Mouse (Mus musculus) activated CD4-positive, CD25-positive, alpha-beta regulatory T cell, adult 4 months (primary cell): ENCODE data around the gene Tmx4. TPM values are rescaled to one million over a fixed set of nuclear protein-coding genes. Genes with fewer than 3 reads are reported as not detected.
A peak's percentile ranks its signal among the peaks of the same experiment; 100 is the strongest.

Source experiments
- ATAC-seq: one replicate; pipeline ENCODE4 v1.8.0; 2017
- polyA plus RNA-seq, 2 experiments: library from polyadenylated mRNA; unstranded; fragments of 100-300 nt; shearing (Covaris generic); gene quantifications; one replicate each; pipeline ENCODE4 v1.2.1; 2017

Tmx4 gene
- polyA plus RNA-seq, 2 experiments from 2014 or later = 12.4 to 15.6 TPM

- ATAC-seq = no peak
Observed at GRCm38 (mm10) chr2:134554221-134554727, 89.7 kb downstream of the Tmx4 start, which contains the start of gene Hao1. TSS of gene Hao1 (minus strand) at chr2:134554368.

DNA sequence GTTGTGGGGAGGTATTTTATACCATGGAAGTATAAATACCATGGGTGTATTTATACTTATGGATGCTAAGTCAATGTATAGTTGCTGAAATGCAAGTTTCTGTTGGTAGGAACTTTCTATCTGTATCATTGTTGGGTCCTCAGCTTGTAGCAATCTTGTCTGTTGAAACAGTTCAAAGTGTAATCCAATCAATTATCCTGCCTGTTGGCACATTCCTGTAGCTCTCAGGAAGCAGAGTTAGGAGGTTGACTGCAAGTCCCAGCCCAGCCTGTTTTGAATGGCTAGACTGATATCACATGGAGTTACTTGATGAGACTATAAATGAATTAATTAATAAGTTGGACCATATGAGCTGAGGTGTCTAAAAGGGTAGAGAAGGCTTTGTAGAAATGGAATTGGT is 91.6 kb downstream of the Tmx4 start:
- no peak for ATAC-seq

DNA sequence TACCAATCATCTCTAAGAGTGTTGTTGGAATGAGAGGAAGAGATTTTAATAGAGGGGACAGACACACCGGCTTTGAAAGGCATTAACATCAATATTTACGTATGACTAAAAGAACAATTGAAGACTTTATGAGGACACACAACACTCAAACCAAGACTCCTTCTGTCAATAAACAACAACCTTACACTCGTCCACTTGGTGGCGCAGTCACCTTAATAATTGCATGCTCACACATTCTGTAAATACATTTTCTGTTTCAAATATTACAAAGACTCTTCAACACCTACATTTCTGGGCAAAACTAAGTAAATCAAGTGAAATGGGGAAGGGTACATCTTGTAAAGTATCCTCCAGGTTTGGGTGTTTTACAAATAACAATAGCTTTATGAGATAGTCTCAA is 94.2 kb downstream of the Tmx4 start:
- peak; percentile 59 for ATAC-seq

DNA sequence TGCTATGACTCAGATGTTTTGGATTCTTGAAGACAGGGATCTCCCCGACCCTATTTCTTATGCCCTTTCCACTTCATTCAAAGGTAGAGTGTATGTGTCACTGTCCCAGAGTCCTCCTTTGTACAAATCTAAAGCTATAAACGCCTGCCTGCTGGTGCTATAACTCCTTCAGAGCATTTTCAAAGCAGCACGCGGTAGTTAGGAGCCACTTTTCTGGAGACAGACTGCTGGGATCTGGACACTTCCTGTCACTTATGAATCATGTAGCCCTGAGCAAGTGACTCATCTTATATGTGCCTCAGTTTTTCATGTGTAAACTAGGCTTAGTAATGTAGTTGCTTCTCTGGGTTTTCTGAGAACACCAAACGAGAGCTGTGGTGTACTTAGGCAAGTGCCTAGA is 98.8 kb downstream of the Tmx4 start:
- ATAC-seq = no peak

GRCm38 (mm10) chr2:134544321-134545065 is 99.5 kb downstream of the Tmx4 start:
- no peak for ATAC-seq

Other genes starting within 250 kb of the Tmx4 start
- under 1 TPM in 1 of 2 experiments, not detected in 1; 0.16 TPM for gene Hao1, start 89.8 kb downstream of the Tmx4 start, polyA plus RNA-seq
- not detected for gene Plcb1, start 141.9 kb upstream of the Tmx4 start, polyA plus RNA-seq